Mouse (Mus musculus) spleen, embryonic (tissue): Measurements from ENCODE around the gene Olfr56.
"Not testable (repeated sequence)": the region's sequence is repeated elsewhere in the genome, so short reads cannot be mapped to it uniquely, and the experiment has no call there.

Source experiments
- CTCF ChIA-PET: fragments of 350-600 bp; sonication (Branson Sonifier 250); formaldehyde crosslinking; loops from one replicate; lab custom pipeline; 2022; lab: Charles Lee

Olfr56 gene

DNA sequence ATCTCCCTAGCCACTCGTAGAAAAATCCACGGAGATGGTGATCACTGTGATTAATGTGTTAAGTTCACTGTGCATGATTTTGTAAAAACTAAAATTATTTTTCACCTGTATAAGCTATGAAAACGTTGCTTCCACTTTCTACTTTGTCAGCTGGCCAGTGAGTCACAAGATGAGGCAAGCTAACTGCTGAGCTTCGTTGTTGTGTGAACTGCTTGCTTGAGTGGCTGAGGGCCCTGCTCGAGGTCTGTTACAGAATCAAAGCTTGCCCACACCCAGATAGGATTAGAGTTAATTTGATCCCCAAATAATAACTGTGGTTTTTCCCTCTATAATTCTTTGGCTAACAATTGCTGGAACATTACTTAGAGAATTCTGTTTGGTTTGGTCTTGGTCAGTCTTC is 73.2 kb downstream of the Olfr56 start:
- CTCF ChIA-PET = not testable (repeated sequence)

DNA sequence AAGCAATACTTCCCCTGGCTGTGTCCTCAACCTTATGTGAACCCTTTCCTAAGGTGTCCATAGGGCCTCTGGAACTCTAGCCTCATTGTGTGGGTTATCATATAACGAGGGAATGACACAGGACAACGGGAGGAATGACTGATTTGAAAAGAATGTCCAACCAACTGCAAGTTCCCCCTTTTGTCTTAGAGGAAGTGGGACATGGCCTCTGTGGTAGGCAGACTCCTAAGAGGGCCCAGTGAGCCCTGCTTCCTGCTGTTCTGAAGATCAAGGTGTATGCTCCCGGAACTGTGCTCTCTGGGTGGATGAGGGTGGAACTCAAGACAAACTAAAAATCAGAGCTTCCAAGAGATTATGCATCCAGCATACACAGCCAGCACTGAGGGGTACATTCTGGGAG is 81.4 kb downstream of the Olfr56 start:
- CTCF ChIA-PET = not testable (repeated sequence)

DNA sequence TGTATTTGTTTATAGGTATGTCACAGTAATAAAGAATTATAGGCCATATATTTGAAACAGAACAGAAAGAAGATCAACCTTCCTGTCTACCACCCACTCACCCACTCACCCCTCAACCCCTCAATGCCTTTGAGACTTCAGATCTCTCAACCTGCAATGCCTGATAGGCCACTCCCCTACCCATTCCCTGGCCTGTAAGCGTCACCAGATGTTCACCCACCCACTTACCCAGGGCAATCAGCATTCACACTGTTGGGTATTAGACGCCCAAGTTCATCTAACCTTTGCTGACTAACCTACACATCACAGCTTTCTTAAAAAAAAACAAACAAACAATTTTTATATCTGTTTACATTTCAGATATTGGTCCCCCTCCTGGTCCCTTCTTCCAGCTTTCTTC is 83.2 kb downstream of the Olfr56 start:
- CTCF ChIA-PET = interaction anchor here (0.5 to 0.7 kb wide), 2 partner anchors 190 to 226 kb away, joined by 3 read pairs; partner anchors contain the start of gene Irgm1

DNA sequence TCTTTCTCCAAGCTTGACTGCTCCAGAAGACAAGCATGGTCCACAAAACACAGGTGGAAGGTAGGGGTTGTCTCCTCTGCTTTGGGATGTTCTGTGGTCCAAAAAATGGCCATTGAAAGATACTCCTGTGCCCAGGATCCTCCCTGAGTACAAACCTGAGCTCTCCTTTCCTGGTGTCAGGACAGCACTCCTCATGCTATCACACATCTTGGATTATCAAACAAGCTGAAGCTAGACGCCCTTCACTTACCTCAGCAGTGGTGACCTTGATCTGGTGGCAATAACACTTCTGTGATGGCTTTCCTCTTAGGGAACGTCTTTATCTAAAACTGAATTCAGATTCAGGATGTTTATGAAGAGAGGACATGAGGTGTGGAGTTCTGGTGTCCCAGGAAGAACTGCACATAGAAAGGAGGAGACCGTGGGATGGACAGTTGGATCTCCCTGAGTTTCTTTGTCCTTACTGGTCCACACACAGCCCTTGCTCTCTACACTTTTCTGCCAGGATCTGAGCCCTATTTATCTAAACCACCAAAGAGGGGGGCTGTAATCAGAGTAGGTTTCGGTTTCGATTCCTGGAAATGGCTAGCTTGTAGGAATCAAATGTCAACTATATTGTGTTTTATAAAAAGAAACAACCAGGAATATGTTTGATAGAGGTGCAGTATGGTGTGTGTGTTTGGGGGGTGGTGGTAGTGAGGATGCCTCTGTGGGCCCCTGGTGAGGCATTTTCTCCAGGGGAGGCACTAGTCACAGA is 85.2 kb downstream of the Olfr56 start, which contains the start of gene Tgtp2:
Tgtp2 (minus strand) TSS at position 494 of the 757 bp plus-strand sequence.
- CTCF ChIA-PET = not testable (repeated sequence)

DNA sequence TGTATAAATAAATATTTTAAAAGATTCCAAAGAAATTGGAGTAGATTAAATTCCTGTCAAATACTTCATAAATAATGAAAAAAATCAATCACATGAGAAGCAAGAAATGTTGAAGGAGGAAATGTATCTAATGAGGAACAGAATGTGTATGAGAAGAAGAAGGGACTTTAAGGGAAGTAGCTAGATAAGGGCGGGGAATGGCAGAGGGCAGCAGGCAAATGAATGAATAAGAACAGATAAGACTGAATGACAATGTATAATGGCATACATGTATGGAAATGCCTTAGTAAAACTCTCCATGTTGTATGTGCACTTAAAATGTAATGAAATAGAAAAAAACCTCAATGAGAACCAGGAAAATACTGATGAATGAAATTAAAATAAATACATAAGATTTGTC is 89.7 kb downstream of the Olfr56 start:
- CTCF ChIA-PET = no interaction called here

DNA sequence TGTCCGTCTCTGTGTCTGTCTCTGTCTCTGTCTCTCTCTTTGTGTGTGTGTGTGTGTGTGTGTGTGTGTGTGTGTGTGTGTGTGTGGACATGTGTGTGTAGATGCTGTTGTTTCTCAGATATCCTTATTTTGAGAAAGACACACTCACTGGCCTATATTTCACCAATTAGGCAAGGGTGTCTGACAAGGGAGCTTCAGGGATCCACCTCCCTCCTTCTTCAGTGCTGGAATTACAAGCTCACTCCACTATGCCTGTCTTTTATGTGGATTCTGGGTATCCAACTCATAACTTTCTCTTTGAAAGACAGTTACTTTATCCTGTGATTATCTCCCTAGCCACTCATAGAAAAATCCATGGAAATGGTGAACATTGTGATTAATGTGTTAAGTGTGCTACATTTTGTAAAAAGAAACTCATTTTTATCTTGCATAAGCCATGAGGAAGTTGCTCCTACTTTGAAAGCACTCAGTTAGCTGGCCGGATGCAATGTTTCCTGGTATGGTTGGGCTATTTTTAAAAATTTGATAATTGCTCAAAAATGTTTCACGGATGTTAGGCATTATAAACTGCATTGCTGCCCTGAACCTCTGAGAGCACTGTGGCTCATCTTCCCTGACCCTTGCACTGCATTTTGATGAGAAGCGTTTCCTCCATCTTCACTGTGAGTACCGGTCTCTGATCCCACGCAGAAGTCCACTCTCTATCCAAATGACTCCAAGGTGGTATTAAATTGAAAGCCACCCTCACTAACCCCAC is 97.5 kb downstream of the Olfr56 start, which contains the start of gene Ifi47:
Ifi47 (plus strand) TSS at position 587 of the 757 bp plus-strand sequence.
- CTCF ChIA-PET = not testable (repeated sequence)

DNA sequence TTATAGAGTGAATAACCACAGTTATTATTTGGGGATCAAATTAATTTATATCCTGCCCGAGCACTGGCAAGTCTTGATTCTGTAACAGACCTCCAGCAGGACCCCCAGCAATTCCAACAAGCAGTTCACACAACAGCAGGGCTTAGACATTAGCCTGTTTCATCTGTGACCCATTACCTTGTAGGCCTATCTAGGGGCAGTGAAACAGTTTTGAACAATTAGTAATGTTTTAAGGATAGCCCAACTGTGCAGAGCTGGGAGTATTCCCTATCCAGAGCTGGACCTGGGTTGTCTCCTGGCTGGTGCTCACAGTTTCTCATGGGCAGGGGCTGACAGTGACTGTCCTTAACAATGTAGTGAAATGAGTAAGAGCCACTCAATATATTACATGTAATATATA is 98.3 kb downstream of the Olfr56 start:
- CTCF ChIA-PET = interaction anchor here (0.7 kb wide), 1 partner anchor 284 kb away, joined by 8 read pairs; no protein-coding TSS in a partner anchor

DNA sequence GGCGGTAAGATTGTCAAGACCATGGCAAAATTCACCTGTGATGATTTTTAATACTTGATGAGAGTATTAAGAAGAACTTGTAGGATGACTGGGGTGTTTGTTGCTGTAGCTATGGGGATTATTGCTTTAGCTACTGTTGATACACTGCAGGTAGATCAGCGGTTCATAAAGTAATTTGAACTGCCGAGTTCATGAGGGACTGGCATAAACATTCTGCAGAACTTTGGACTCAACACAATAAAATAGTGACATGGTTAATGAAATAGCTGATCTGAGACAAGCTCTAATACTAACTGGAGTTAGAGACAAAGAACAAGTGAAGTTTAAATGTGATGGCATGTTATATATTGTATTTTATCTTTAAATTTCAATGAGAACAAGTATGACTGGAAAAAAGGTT is 100.0 kb downstream of the Olfr56 start:
- CTCF ChIA-PET = interaction anchor here (0.5 kb wide), 1 partner anchor 198 kb away, joined by 6 read pairs; no protein-coding TSS in a partner anchor

DNA sequence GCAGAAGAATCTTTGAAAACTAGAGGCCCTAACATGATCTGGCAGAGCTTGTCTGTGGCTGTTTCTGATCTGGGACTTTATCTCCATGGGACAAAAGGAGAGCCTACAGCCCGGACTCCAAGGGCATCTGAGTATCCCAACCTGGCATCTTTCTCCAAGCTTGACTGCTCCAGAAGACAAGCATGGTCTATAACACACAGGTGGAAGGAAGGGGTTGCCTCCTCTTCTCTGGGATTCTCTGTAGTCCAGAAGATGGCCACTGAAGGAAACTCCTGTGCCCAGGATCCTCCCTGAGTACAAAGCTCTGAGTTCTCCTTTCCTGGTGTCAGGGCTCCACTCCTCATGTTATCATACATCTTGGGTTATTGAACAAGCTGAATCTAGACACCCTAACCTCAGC is 101.9 kb downstream of the Olfr56 start:
- CTCF ChIA-PET = no interaction called here

DNA sequence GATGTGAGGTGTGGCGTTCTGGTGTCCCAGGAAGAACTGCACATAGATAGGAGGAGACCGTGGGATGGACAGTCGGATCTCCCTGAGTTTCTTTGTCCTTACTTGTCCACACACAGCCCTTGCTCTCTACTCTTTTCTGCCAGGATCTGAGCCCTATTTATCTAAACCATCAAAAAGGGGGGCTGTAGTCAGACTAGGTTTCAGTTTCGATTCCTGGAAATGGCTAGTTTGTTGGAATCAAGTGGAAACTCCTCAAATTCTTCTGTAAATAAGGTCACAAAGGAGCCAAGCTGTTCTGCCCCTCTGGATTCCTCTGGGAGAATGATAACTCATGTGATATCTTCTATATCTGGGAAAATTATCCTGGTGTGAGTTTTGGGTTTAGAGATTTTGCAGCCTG is 102.7 kb downstream of the Olfr56 start:
- CTCF ChIA-PET = no interaction called here

DNA sequence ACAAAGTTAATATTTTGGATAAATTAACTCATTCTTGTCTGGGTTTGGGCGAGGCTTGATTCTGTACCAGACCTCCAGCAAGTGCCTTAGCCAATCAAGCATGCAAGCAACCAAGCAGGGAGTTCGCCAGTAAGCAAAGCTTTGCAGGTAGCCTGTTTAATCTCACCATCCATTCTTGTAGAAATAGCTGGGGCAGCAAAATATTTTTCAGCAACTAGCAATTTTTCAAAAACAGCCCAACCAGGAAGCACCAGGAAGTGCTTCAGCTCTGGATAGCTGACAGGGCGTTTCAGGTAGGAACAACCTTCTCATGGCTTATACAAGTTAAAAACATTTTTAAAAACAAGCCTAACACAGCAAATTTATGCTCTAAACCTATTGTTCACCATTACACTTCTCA is 103.2 kb downstream of the Olfr56 start:
- CTCF ChIA-PET = no interaction called here

DNA sequence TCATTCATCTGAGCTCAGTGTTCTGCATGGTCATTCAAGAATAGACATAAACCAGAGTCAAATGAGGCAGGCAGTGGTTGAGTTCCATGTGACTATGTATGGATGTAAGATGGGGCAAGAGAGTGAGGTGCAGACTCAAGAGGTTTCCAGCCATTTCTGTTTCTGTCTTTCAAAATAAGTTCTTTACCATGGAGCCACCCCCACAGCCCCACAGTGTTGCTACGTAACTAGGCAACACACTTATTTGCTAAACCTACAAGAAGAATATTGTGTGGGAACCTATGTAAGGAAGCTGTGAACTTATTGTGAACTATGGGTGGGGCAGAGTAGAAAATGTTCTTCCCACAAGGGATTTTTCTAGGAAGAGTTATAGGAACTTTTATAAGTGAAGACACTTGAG is 104.5 kb downstream of the Olfr56 start:
- CTCF ChIA-PET = interaction anchor here (0.7 kb wide), 1 partner anchor 10 kb away, joined by 5 read pairs; no protein-coding TSS in a partner anchor

DNA sequence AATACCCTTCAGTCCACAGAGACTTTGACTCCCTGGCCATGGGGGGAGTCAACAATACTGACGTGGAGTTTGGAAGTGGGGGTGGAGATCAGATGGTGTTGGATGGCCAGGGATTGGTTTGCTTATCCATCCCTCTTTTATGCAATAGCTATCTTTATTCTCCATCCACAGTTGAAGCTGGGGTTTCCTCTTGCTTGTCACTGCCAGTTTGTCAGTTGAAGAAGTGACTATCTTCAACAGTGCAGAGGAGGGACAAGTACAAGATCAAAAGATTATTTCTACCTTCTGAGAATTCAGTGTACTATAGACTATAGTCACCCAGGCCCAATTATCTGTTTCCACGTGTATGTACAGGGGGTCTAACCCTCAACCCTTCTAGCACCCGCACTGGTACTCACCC is 105.1 kb downstream of the Olfr56 start:
- CTCF ChIA-PET = no interaction called here

DNA sequence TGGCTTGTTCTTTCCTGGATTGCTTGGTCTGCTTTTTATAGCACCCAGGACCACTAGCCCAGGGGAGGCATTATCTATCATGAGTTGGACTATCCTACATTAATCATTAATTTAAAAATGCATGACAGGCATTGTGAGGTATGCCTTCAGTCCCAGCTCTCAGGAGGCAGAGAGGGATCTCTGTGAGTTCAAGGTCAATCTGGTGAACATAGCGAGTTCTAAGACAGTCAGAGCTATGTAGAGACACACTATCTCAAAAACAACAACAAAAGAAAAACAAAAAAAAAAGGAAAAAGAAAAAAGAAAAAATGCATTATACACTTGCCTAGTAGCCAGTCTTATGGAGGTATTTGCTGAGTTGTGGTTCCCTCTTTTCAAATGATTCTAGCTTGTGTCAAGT is 105.7 kb downstream of the Olfr56 start:
- CTCF ChIA-PET = interaction anchor here (0.6 kb wide), 1 partner anchor 214 kb away, joined by 6 read pairs; no protein-coding TSS in a partner anchor

DNA sequence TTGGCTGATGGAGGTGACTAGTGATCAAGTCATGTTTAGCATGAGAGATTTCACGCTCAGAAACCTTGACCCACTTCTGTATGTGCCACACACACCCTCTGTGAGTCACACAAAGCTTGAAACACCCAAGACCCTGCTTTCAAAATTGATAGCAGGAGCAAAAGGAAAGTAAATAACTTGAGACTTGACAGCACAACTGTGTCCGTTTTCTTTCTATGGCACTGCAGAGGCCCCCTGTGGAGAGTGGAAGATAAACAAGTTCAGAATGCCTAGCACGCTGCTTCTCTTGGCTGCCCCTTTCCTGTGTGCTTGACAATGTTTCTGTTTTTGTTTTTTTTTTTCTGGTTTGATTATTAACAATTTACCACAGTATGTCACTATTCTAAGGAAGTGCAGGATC is 106.2 kb downstream of the Olfr56 start:
- CTCF ChIA-PET = interaction anchor here (0.6 kb wide), 1 partner anchor 215 kb away, joined by 6 read pairs; no protein-coding TSS in a partner anchor

DNA sequence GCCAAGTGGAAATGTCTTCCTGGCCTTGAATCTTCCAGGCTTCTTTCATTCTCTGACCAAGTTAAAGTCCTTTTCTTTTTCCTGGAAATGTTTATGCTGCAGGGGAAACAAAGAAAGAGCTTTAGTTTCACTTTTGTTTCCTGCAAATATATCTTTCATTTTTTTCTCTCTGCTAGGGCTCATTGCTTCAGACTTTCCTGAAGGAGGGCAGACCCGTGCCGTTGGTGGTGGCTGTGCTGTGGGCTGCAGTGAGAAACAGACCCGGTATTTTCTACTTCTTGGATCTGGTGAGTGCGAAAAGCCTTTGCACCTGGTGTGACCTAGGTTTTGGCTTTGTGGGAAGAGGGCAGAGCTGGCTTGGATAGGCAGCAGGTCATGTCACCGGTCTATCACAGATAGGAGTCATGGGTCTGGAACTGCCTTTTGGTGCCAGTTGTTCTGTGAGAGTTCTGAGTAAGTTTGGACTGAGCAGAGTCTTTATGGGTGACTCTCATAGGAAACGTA is 108.2 kb downstream of the Olfr56 start:
- CTCF ChIA-PET = no interaction called here

DNA sequence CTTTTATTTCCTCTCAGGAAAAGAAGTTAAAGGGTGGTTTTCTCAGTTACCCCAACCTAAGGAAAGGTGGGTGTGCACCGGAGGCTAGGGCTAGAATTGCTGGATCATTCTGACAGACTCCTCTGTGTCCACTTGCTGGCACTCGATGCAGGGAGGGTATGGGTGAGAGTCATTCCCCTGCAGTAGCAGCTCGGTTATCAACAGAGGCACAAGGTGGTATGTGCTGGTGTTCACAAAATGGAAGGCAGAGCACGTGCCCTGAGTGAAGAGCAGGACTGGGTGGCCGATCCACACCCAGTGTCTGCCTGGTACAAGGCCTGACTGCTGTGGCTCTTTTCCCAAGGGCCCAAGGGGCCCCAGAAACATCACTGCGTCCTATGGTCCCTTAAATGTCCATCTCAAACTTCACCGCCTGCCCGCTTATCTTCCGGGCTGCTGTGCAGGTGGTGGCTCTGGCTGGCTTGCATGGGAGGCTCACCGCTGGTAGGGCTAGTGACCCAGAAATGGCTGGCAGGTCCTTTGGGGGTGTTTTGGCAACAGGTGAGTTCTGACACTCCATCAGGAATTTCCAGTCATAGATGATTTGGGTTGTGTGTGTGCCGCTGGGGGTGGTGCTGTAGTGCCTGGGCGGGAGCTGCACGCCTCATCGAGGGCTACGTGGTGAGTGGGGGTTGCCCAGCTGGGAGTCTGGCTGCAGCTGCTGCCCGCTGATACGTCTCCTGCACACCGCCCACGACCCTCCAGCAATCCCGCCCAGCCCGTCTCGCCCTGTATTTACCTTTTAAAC is 109.3 kb downstream of the Olfr56 start:
- CTCF ChIA-PET = no interaction called here

DNA sequence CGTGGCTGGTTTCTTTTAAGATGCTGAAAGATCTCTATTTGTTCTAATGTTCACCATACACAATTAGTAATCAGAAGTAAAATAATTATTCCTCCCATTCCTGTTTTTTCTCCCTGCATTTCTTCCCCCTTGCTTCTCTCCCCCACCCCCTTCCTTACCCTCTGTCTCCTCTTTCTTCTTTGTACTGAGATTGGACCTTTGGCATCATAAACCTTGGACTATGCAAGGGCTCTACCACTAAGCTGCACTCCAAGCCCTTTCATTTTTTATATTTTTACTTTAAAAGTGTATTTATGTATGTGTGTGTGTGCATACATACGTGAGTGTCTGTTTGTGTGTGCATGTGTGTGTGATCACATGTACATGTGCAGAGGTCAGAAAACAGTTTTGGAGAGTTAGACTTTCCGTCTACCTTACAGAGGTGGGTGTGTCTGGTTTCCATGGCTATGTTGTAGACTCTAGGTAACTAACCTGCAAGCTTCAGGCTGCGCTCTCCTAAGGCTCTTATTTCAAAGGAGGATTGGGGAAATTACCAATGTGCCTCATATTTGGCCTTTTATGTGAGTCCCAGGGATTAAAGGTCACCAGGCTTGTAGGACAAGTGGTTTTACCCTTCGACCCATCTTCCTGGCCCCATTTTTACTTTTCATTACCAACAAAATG is 110.4 kb downstream of the Olfr56 start:
- CTCF ChIA-PET = no interaction called here

DNA sequence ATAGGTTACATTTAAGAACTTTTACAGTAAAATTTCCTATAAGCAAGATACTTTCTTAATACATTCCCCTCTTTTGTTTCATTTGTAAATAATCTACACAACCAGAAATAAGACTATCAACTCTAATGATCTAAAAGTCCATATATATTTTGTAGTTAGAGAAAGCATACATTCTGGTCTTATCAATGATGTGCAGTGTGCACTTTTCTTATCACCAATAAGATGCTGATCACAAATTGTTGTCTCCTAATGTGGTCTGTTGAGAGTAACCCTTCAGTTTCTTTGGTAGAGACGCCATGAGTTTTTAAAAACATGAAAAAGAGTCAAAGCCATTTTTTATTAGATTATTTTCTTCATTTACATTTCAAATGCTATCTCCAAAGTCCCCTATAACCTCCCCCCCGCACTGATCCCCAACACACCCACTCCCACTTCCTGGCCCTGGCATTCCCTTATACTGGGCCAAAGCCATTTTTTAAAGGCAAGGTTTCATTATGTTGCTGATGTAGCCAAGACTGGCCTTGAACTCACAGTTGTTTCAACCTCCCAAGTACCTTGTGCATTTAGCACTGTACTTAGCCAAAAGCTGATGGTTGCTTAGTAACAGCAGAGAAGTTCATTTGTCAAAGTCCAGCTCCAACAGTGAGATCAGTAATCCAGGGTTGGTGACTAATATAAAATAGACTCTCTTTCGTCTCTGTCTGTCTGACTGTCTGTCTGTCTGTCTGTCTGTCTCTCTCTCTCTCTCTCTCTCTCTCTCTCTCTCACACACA is 111.2 kb downstream of the Olfr56 start:
- CTCF ChIA-PET = no interaction called here

DNA sequence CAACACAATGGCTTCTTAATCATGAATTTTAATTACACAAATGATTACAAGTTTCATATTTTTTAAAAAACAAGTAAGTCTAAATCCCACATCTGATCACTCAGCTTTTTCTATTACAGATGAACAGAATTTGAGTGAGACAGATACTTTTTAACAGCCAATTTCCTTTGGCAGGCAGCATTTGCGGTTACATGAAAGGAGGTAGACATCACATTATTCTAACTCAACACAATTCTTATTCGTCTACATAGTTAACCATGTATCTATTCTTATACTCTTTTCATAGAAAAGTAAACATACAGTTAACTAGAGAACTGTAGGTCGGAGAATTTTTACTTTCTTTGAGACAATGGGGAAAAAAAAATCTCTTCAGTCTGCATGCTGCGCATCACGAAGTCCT is 111.9 kb downstream of the Olfr56 start:
- CTCF ChIA-PET = no interaction called here
